Mouse (Mus musculus): ENCODE data around the gene Lrriq1.

DNA sequence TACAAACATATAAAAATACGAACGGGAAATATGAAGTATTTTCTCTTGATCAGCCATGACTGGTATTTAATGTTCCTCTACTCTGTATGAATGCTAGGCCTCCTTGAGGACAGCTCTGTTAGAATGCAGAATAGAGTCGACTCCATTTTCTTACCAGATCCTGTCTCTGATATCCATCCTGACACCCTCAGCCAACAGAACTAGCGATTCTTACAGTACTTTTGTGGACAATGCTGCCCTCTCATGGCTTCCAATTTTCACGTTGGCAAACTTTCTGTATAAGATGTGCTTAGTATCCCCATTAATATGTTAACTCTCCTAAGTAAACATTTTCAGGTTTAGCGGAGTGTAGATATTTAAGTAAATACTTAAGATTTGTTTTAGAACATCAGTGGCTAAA, 94.6 kb downstream of the Lrriq1 start:
- TF ChIP-seq E2F4 (IDR thresholded peaks at IDR 0.05; ENCODE audit: insufficient replicate concordance, low read depth, low read length) (no peak), CTCF (conservative IDR thresholded peaks at IDR 0.05 in 1 of 2, IDR thresholded peaks at IDR 0.05 in 1 of 2; ENCODE audit: low read depth in 2 of 2, low read length in 2 of 2) (peak in 1 of 2 experiments; percentile 20; a peak in 2 of 4 replicates), ZC3H11A (IDR thresholded peaks at IDR 0.05; ENCODE audit: low read depth, low read length) (no peak), HCFC1 (IDR thresholded peaks at IDR 0.05; ENCODE audit: low read depth, low read length) (no peak), POLR2A (IDR thresholded peaks at IDR 0.05; ENCODE audit: low read depth, low read length) (no peak), EP300 (IDR thresholded peaks at IDR 0.05; ENCODE audit: low read length) (no peak), ZMIZ1 (IDR thresholded peaks at IDR 0.05; ENCODE audit: low read depth, low read length) (no peak), ETS1 (conservative IDR thresholded peaks at IDR 0.05; ENCODE audit: low read depth, low read length) (no peak), GABPA (IDR thresholded peaks at IDR 0.05; ENCODE audit: insufficient replicate concordance, low read depth, low read length) (no peak), JUND (conservative IDR thresholded peaks at IDR 0.05; ENCODE audit: low read depth, low read length) (no peak)

Measured in CH12.LX (cell line).